ENCODE assay signal across 13 mouse cellular contexts in the genomic region with DNA sequence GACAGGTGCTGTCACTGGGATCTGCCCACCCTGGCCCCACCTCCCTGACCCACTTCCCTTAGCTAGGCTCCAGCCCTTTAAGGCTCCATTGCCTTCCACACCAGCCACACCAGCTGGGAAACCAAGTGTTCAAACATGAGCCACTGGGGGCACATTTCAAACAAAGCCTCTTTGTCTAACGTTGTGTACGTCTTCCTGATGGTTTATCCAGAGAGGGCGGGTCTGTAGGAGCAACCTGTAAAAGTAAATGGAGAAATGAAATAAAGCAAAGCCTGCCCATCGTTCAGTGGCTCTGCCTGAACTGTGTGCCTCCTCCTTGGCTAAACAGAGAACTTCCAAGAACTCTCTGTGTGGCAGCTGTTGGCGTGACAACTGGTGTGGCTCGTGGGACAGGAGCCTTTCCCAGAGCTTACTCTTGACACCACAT.
A peak's percentile ranks its signal among the peaks of the same experiment; 100 is the strongest.
DNase-seq lines count a peak whose midpoint lies in the region; ATAC-seq lines count a peak whose summit lies in the region.
"Had no signal": no experiment of that assay in that cellular context is flagged by ENCODE, and none has a peak within 500 bp of the region (broad histone marks: within the 10 kb centered on the region; RNA-seq: fewer than 3 reads in every experiment).

No protein-coding gene starts in this region.

- peak; percentile 72 for DNase-seq in R1 (ENCODE audit: low read depth, low spot score)
- DNase-seq in retina, embryonic 14.5 days (ENCODE audit: low spot score), result peak; percentile 53
- peak; percentile 78 for DNase-seq in thymus, postnatal 0 days (ENCODE audit: low spot score)
- no peak for DNase-seq in layer of hippocampus, adult 9-10 months (ENCODE audit: low spot score)
- DNase-seq in urinary bladder, adult 2 months (ENCODE audit: low spot score), result no peak
- DNase-seq: kidney, adult 18-20 months; kidney, postnatal 36 days had no signal

- H3K27ac ChIP-seq in intestine, embryonic 15.5 days, result no peak overlapping the region
- H3K27ac ChIP-seq: embryonic facial prominence, embryonic 15.5 days; hindbrain, embryonic 12.5 days; liver, embryonic 15.5 days; midbrain, embryonic 10.5 days had no signal

- ATAC-seq in intestine, embryonic 15.5 days, result peak; percentile 76
- no peak for ATAC-seq in CD4-positive, CD25-positive, alpha-beta regulatory T cell, adult 4 months

- H3K9me3 ChIP-seq in intestine, embryonic 15.5 days, result no peaks in the 10 kb centered on the region
- H3K9me3 ChIP-seq: embryonic facial prominence, embryonic 15.5 days; hindbrain, embryonic 12.5 days; liver, embryonic 15.5 days; midbrain, embryonic 10.5 days had no signal

- 41% methylated on average over 6 of the region's 6 CpGs for WGBS in intestine, embryonic 15.5 days

- no peak overlapping the region for H3K4me2 ChIP-seq in intestine, embryonic 15.5 days (replicated peaks)
- H3K4me2 ChIP-seq: embryonic facial prominence, embryonic 15.5 days; hindbrain, embryonic 12.5 days; liver, embryonic 15.5 days had no signal

- 0 out of 2 replicates have a peak, but pooled peaks cover 3% of the 10 kb centered on the region for H3K4me1 ChIP-seq in intestine, embryonic 15.5 days (replicated peaks)
- H3K4me1 ChIP-seq: hindbrain, embryonic 12.5 days; midbrain, embryonic 10.5 days had no signal

- H3K4me3 ChIP-seq in intestine, embryonic 15.5 days (replicated peaks), result no peak overlapping the region
- H3K4me3 ChIP-seq: embryonic facial prominence, embryonic 15.5 days; hindbrain, embryonic 12.5 days; liver, embryonic 15.5 days; midbrain, embryonic 10.5 days had no signal

- H3K36me3 ChIP-seq in intestine, embryonic 15.5 days, result no peaks in the 10 kb centered on the region
- H3K36me3 ChIP-seq: embryonic facial prominence, embryonic 15.5 days; hindbrain, embryonic 12.5 days; liver, embryonic 15.5 days; midbrain, embryonic 10.5 days had no signal

- no peak overlapping the region for H3K9ac ChIP-seq in intestine, embryonic 15.5 days
- H3K9ac ChIP-seq: embryonic facial prominence, embryonic 15.5 days; hindbrain, embryonic 12.5 days; liver, embryonic 15.5 days had no signal

- H3K27me3 ChIP-seq in intestine, embryonic 15.5 days (replicated peaks), result no peaks in the 10 kb centered on the region
- H3K27me3 ChIP-seq: embryonic facial prominence, embryonic 15.5 days; hindbrain, embryonic 12.5 days; liver, embryonic 15.5 days had no signal

Comparison
In these comparisons a context has a peak if more than half of its experiments do, and no peak if none do; other contexts are left out.
1. DNase-seq: peak in R1 (single experiment), retina, embryonic 14.5 days (single experiment) and thymus, postnatal 0 days (single experiment); none in layer of hippocampus, adult 9-10 months (single experiment) and urinary bladder, adult 2 months (single experiment).